Mouse (Mus musculus) layer of hippocampus, postnatal 25 days (tissue): ENCODE results near the gene Trabd2b. TPM values are rescaled to one million over a fixed set of nuclear protein-coding genes. Genes with fewer than 3 reads are reported as not detected.

Experiments
- DNase-seq, 2 experiments: peaks; one replicate each; pipeline ENCODE4 v3.0.0; 2022; ENCODE audit warnings: mixed read lengths in 2 of 2, low spot score in 1 of 2; ENCODE audit errors: extremely low spot score in 1 of 2
- total RNA-seq, 2 experiments: library from RNA; stranded (reverse); gene quantifications; 2 replicates each; pipeline ENCODE4 v1.2.3; 2021

The Trabd2b gene
- total RNA-seq = 1 to 10 TPM; 1.6 to 1.8 TPM

DNA sequence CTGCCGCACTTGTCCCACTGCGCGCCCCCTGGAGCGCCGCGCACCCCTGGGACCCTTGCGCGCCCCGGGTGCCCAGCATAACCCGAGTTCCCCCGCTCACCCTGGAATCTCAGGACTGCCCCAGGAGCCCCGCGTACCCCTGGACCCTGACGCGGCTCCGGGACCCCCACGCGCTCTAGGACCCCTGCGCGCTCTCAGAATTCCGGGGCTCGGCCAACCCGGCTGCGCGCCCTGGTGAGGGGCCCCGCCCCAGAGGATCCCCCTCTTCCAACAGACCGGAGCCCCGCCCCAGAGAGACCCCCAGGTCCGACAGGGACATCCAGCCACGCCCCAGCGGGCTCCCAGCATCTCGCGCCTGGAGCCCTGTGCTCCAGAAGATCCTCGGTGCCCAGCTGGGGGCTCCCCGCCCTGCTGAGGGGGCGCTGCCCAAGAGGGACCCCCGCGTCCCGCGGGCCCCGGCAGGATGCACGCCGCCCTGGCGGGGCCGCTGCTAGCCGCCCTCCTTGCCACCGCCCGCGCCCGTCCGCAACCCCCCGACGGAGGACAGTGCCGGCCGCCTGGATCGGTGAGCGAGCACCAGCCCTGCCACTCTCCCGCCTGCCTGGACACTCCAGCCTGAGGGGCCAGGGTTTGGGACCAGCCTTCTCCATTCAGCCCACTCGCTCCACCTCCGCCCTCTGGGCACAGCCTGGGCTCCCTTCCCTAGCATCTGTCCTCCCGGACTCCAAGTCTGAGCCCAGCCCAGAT lies at the start of gene Trabd2b:
Trabd2b (plus strand) TSS at position 370 of the 747 bp plus-strand sequence.
- DNase-seq = no peak

DNA sequence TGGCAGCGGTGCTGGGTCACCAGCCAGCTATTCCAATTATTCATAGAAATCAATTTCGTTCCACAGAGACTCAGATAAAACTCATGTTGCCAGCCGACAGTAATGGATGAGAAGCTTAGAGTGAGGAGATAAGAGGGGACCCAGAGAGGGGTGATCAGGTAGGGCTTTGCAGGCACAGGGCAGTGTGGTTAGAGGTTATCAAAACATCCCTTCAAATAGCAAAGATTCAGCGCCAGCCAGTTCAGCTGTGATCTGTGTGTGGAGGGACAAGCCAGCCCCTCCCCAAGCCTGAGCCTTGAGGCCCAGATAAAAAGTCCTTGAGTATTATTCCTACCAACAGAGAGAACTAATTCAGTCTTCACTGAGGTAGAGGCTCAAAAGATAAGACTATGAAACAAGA lies 49.1 kb upstream of the Trabd2b start:
- no peak for DNase-seq

DNA sequence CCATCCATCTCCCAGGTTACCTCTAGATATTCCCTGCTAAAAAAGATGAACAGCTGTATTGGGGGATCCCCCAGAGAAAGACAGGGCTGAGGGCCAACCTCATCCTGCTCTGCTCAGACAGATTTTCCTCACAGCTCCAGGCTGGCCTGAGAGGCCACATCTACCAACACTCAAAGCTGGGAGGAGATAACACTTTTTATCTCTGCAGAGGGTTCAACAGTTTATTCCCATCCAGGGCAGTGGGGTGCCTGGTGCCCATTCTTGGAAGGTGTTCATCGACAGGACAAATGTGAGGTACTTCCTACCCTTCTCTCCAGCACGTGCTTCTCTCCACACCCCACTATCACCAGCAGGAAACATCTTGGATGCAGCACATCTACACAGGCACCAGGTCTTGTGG lies 47.6 kb upstream of the Trabd2b start:
- DNase-seq = no peak

DNA sequence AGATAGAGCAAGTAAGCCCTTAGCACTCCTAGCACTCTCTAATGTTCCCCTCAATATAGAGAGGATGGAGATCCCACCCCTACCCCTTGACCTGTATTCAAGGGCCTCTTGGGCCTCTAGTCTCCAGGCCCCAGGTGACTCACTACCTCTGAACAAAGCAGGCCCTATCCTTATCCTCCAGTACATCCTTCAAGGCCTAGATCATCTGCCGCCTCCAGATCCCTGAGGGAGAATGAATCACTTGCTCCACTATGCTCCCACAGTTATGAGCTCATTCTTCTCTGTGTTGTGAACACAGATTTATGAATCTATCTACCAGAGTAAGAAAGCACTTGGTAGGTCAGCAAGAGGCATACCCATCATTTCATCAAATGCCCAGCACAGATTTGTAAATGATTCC lies 46.7 kb upstream of the Trabd2b start:
- DNase-seq = no peak

DNA sequence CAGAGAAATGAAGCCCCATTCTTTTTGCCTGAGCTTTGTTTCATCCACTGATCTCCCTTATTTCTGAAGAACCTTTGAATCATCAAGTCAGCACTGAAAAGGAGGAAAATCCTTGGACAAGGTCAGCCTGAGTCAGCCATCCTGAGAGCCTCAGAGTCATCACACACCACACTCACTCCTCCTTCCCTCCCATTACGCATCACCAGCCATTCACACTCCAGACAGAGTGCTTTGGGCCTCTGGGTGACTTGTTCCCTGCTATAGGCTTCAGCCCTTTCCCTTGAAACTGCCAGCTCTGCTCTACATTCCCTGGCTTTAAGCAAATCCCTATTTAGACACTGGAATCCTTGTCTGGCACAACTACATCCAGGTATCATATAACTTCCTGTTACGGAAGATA lies 45.2 kb upstream of the Trabd2b start:
- no peak for DNase-seq

DNA sequence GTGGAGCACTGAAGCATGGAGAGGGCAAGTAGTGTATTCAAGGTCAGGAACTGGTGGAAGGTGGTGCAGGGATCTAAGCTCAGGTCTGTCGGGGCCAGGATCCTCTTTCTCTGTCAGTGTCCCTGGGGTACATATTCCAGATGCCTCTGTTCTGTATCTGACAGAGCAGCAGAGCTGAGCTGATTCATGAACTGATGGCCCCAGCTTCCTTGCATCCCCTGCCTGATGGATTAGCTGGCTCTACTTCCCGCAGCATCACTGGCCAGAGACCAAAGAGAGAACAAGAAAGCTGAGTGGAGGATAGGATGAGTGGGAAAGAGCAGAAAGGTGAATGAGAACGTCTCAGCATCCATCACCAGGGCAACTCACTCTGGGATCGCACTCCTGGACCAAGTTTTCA lies 41.5 kb upstream of the Trabd2b start:
- DNase-seq = no peak

DNA sequence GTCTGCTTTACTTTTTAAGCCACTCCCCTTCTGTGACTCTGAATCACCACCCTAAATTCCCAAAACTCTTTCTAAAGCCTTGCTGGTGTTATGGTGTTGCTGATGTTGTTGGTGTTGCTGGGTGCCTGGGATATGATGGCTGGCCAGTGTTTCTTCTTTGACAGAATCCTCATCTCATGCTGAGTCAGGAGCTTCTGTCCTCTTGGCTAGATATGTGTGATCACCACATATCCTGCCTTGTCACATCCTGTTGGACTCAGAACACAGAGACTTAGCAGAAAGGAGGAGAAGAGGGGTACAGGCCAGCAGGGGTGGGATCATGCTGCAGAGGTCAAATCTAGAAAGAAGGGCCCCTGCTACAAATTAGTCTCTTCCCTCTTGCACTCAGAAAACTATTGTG lies 40.9 kb upstream of the Trabd2b start:
- no peak for DNase-seq

DNA sequence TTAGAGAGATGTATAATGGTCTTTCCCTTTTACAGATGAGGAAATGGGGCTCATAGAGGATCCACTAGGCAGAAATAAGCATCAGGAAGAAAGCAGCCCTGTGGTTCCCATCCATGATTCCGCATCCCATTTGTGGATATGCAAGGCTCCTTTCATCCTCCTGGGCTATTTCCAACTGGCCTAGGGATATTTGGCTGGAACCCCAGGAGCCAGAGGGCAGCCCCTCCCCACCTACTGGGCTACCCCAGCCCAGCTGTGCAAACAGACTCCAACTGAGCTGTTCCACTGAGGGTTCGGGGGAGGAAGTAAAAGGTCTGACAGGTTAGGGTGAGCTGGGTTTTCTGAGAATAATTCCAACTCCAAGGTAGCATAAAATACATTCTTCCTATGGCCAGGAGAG lies 39.5 kb upstream of the Trabd2b start:
- DNase-seq = no peak

DNA sequence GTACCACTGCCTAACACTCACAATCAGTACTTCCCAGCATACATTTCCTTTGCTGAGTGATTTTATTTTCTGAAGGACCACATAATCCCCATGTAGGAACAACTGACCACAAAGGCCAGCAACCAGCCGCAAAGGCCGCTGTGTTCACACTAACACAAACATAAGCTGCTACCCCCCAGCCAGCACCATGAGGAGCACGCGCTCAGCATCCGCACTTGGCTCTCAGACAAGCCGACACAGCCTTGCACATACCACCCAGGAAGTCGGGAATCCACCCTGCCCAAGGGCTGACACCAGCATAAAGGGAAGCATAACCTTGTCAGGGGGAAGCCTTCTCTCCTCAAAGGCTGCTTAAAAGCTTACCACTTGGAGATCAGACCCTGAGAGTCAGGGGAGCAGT lies 38.7 kb upstream of the Trabd2b start:
- no peak for DNase-seq

DNA sequence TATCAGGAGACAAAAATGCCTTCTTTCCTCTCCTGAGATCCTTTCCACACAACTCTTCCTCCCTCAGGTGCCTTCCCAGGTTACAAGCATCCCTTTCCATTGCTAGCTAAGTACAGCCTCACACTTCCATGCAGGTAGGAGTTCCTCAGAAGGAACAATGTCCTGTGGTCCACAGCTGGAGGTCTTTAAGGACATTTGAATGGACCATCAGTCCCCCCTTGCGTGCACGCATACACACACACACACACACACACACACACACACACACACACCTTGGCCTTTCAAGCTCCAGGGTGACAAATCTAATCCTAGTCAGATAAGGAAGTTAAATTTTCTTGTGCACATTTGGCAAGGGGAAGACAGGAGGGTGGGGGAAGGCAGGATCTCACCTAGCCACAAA lies 36.9 kb upstream of the Trabd2b start:
- DNase-seq = no peak

DNA sequence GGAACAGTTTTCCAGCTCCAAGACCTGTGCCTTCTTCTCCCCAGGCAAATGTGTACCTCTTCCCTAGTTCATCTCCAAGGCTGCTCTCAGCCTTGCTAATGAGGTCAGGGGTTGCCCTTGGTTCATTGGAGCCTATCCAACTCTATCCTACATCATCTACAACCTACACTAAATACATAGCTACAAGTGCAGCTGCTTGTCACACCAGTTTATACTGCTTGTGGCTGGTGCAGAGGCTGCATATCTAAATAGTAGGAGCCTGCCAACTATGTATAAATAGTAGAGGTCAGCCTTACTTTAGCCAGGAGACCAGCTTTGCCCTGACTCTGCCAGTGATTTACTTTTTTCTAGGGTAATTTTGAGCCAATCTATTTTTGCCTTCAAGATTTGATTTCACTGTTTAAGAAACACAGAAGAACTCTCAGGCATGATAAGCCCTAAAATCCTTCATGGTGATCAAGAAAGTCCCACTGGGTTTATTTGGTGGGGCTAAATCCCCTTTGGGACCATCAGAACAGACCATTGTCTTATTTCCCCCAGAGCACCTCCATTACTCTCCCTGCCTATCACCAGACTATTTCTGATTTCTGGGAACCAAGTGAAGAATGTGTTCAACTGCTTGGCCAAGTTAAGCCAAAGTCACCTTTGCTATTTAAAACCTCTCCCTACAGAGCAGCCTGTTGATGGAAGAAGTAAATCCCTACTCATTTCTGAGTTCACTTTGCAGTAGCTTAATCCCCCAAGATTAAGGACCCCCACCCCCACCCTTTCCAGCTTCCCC lies 35.4 kb upstream of the Trabd2b start:
- no peak for DNase-seq

DNA sequence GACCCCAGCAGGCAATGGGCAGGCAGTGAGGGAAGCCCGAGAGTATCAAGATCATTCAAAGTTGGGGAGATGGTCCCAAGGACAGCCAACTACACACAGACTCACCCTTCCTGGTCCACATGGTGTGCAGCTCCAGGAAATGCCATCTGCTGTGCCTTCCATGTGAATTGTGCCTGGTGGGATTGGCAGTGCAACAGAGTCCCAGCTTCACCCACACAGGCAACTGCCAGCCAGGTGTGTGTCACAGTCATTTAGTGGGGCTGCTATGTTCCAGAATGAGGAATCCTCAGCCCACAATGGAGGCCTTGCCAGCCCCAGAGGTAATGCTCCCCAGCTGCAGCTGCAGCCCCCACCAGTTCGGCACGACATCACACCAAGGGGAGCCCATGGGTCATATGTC lies 33.8 kb upstream of the Trabd2b start:
- DNase-seq = peak in 1 of 2 experiments; percentile 22

DNA sequence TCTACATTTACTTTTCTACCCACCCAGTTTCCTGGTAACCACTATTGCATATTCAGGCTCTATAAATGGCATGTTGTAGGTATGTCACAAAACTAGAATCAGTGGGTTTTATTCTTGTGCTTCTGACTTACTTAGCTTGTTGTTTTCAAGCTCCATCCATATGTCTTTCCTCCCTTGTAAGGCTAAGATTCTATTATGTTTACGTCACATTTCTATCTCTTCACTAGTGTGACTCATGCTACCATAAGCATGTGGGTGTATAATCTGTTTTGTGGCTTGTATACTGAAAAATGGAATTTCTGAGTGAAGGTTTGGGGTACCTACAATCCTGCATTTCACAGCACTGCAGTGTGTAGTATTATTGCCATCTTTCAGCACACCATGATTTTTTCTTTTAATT lies 32.2 kb upstream of the Trabd2b start:
- DNase-seq = no peak

DNA sequence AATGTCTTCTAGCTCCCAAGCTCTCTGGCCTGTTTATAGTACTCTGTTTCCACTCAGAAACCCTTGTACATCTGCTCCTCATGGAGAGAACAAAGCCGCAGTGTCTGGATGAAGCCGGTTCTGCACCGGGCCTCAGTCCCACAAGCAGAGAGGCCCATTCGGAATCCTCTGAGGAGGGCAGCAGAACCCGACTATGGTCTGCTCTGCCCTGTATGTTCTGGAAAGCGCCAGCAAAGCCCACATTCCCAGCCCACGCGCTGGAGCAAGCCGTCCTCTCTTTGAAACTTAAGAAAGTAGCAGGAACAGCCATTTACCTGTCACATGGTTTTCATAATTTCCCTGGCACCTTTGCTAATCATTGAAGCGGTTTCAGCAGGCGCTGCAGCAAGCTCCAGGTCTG lies 29.0 kb upstream of the Trabd2b start:
- DNase-seq = no peak

DNA sequence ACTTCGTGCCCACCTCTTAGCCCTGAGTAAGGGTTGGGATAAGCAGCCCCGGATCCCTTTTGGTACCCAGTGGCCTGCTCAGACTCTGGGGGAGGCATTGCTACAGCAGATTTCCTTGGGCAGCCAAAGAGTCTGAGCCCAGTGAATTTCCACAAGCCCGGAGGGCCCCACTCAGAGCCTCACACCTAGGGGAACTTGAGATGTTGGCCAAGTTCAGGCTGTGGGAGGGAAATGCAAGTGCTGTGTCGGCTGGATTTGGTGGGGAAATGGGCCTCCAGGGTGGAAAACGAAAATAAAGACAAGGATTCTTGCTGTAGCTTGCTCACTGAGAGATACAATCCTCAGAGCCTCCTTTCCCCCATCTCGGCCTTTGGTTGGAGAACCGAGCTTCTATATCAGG lies 28.0 kb upstream of the Trabd2b start:
- DNase-seq = no peak

DNA sequence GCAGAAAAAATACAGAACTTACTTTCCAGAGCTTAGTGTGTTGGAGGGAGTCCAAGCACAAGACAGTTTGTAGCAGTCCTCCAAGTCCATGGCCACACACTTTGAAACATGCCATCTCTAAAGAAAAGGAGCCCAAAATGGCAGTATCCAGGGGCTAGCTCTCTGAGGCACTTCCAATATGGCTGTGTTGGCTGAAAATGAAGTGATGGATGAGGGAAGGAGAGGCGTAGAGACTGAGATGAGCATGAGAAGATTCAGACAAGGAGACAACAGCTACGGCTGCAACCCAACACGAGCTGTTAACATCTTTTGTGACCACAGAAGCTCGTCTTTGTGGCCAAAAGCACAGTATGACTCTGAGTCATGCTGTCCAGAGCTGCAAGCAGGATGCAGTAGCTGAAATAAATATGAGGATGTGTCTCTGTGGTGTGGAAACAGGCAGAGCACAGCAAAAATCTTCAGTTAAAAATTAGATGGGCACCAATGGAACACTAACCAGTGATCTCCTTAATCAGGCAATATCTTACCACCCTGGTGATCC lies 27.0 kb upstream of the Trabd2b start:
- no peak for DNase-seq

DNA sequence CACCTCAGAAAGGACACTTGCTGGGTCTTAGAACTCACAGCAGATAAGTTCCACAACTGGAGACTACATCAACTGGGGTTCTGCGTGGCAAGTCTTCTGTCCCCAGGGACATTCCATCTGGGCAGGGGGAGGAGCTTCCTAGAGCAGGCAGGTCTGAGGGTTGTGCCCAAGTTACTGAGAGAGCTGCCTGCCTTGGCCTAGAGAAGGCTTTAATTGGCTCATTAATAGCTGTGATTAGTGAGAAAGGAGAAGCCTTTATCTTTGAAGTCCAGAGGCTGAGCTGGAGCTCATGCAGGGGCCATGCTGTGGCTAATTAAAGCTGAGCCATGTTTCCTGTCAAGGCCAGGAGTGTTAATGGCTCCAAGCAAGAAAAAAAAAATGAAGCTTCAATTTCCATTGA lies 23.9 kb upstream of the Trabd2b start:
- DNase-seq = no peak

DNA sequence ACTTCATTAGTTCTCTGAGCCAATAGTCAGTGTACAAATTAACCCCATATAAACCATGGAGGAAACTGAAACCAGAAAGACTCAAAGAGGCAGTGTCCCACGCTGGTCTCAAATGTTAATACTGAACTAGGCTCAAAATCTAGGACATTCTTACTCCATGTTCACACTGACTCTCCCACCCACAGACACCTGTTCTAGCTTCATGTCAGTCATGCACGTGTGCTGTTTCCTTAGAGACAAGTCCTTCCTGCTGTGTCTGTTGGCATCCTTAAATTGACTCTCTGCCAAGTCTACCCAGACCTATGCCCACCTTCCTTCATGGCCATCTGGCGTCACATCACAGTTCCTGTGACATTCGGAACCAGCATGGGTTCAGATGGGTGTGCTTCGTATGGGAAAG lies 21.3 kb upstream of the Trabd2b start:
- DNase-seq = no peak

DNA sequence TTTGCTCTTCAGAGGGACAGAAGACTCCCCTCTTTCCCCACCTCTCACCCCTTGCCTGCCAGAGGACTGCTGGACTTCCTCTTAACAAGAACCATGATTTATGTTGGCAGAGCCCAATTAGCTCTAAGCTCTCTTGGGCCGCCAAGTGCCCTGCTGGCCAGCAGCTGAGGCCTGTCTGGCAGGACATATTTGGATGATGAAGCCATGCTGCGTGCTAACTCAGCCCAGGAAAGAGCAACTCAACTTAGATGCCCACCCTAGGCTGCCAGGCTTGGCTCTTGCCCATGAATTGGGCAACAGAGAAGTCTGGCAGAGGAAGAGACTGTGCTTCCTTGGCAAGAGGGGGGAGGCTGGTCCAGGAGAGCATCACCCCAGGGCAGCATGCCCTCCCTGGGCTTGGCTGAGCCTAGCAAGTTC lies 20.1 kb upstream of the Trabd2b start:
- no peak for DNase-seq

DNA sequence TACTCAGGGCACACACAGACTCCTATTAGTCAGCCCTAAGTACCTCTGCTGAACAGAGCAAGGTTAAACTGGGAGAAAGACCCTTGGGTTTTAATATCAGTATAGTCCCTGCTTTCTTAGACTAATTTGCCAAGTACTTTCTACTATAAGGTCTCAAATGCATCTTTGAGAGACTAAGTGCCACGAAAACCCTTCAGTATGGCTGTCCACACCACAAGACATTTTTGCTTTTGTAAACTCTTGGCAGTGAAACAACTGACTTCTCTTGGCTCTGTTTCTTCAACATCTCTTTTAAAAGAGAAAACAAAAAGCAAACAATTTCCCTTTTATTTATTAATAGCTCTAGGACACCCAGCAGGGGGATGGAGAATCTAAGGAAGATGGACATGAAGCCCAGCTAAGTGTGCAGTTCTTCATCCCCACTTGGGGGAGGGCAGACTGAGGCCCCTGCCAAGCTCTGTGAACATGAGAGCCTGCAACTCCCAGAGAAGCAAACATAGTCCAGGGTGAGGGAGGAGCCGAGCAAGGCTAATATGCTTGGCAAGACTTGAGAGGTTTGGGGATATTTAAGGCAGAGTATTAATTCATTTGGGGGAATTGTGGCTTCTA lies 18.9 kb upstream of the Trabd2b start:
- DNase-seq = no peak

DNA sequence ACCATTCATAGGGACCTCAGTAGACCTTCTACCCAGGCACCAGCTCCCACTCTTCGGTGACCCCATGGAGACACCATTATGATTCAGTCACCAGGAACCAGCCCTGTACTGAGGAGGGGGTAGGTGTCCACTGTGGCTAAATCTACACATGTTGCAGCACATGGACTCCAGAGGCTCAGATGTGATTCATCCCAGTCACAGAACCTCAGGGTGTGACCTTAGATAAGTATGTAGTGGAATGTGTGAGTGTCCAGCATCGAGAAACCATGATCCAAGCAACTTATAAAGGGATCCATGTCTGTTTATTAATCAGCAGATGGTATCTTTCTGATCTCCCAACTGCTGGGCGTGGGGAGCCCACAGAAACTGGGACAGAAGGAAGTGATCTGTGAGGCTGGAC lies 18.2 kb upstream of the Trabd2b start:
- DNase-seq = no peak
